Mouse (Mus musculus): ENCODE measurements around the gene Gm45717.

DNA sequence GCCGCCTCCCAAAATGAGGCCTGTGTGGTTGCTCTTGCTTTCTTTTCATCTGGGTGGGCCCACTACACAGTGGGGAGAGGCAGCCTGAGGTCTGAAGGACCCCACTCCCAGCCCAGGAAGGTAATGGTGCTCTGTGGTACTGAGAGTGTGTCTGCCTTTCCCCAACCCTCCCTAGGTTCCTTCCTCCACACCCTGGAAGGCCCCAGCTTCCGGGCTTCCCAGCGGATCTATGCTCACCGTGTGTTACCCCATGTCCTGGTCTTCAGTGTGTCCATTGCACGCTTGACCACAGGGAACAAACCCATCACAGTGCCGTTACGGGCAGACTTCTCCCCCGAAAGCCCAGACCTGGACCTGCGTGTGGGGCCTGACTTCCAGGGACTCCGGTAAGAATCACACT lies 12.9 kb downstream of the Gm45717 start:
- TF ChIP-seq CTCF (IDR thresholded peaks at IDR 0.05; ENCODE audit: low read depth) (no peak), EP300 (IDR thresholded peaks at IDR 0.05; ENCODE audit: low read depth) (no peak)

All from liver, postnatal 0 days (tissue).